ENCODE assay signal across 8 mouse cellular contexts in the genomic region with DNA sequence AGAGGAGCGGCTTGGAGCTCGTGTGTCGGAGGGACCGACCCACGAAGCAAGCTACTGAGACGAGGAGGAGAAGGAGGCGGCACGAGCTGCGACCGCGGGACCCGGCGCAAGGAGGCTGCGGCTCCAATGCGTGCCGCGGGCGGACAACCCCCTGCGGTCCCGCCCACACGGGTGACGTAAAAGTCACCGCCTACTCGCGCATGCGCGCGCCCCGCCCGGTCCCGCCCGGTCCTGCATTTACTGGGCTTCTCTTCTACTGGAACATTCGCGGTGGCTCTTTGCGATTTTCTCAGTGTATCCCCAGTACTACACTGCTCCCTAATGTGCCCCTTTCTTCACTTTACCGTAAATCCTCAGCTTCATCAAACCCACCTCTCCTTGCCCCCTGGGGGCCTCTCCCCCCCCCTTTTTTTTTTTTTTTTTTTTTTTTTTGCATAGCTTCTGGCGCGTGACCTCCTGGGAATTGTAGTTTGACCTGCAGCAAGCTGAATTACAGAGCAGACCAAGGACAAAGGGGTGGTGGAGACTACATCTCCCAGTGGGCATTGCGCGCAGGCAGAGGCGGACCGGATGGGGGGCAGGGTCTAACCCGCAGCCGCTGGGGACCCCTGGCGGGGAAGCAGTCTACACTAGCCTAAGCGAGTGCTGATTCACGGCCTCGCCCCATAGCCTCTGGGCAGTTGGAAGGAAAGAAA. TPM values are rescaled to one million over a fixed set of nuclear protein-coding genes. Genes with fewer than 3 reads are reported as not detected.
DNase-seq lines count a peak whose midpoint lies in the region; ATAC-seq and TF ChIP-seq lines count a peak whose summit lies in the region.

A gene (minus strand): TSS at position 136 of the 695 bp plus-strand sequence.

- peak; percentile 91 for ATAC-seq in Patski
- ATAC-seq in hindbrain, embryonic 13.5 days (ENCODE audit: low FRiP score) = peak; percentile 94

- peaks cover 22% of the 10 kb centered on the region for H3K36me3 ChIP-seq in hindbrain, embryonic 13.5 days

- CTCF ChIA-PET in Patski (lab: Charles Lee) = interaction anchor here (0.7 to 1.2 kb wide), 3 partner anchors 24 to 43 kb away, joined by 3 to 6 read pairs (median 3); no protein-coding TSS in a partner anchor

- peak within 1 kb of the TSS; percentile 94 for H3K4me3 ChIP-seq in hindbrain, embryonic 13.5 days

- POLR2A ChIA-PET in Patski (lab: Charles Lee) = interaction anchor here (0.7 to 1.0 kb wide), 7 partner anchors 10 to 181 kb away, joined by 3 to 6 read pairs (median 3); no protein-coding TSS in a partner anchor

- H3K27me3 ChIP-seq in Patski = no peaks in the 10 kb centered on the region
- no peaks in the 10 kb centered on the region for H3K27me3 ChIP-seq in hindbrain, embryonic 13.5 days

- H3K9ac ChIP-seq in hindbrain, embryonic 13.5 days = peak within 1 kb of the TSS; percentile 95

- no peaks in the 10 kb centered on the region for H3K9me3 ChIP-seq in hindbrain, embryonic 13.5 days

- TF ChIP-seq CTCF in Patski (IDR thresholded peaks at IDR 0.05) = peak; percentile 91

- H3K4me2 ChIP-seq in hindbrain, embryonic 13.5 days = peak within 1 kb of the TSS; percentile 57

- H3K27ac ChIP-seq in hindbrain, embryonic 13.5 days = peak within 1 kb of the TSS; percentile 98

- peak; percentile 95 for DNase-seq in Patski (ENCODE audit: low read depth, low spot score)
- peak; percentile 98 to 99 for DNase-seq in cerebellum, postnatal 14 days
- peak; percentile 93 to 95 for DNase-seq in frontal cortex, postnatal 14 days (ENCODE audit: low spot score in 2 of 2)
- DNase-seq in layer of hippocampus, postnatal 25 days (ENCODE audit: extremely low spot score in 1 of 2, low spot score in 1 of 2) = peak; percentile 97 to 99
- DNase-seq in lung, postnatal 25 days (ENCODE audit: low spot score) = peak; percentile 98
- DNase-seq in retina, embryonic 14.5 days (ENCODE audit: low spot score) = peak; percentile 98
- DNase-seq in thymus, postnatal 4 days = peak; percentile 99

- WGBS in hindbrain, embryonic 13.5 days = under 1% methylated on average over 39 of the region's 48 CpGs

- H3K4me1 ChIP-seq in hindbrain, embryonic 13.5 days (replicated peaks) = peaks cover 39% of the 10 kb centered on the region

- in situ Hi-C loops in Patski (cut with MboI; ENCODE audit: low pct_unique_long_range_greater_than_20kb) = no loop called here

RNA-seq across cellular contexts. Expression of the gene that starts here (rescaled TPM):
- polyA plus RNA-seq in Patski (2021) = 237 TPM
- polyA plus RNA-seq in hindbrain, embryonic 13.5 days (2015; fragmentation: Nextera tagmentation; extraction: Ambion mirVana) = 646 and 674 TPM in 2 replicates
- 1,000 to 10,000 TPM; 1,286 to 1,307 TPM for total RNA-seq in layer of hippocampus, postnatal 25 days (2021)

Comparison
In these comparisons a context has a peak if more than half of its experiments do, and no peak if none do; other contexts are left out.
1. Peak in every context shown above with its lines: DNase-seq, ATAC-seq, H3K4me3 ChIP-seq and H3K27ac ChIP-seq.